Mouse (Mus musculus) kidney, adult 2 months (tissue): ENCODE data around the gene Ttpal.
"Not testable (repeated sequence)": the region's sequence is repeated elsewhere in the genome, so short reads cannot be mapped to it uniquely, and the experiment has no call there.

Experiments used
- CTCF ChIP-seq: fragments of 200-500 bp; conservative IDR thresholded peaks from 2 replicates; pipeline ENCODE4 v1.5.1; 2011; ENCODE audit warnings: low read depth, mild to moderate bottlenecking, control low read depth, low read length, moderate library complexity, mixed read lengths; ENCODE audit not compliant: insufficient read depth, insufficient read length
- POLR2A ChIP-seq: fragments of 200-500 bp; IDR thresholded peaks from one replicate; pipeline ENCODE4 v1.6.1; 2011; ENCODE audit warnings: low read depth, low read length, control low read depth

GRCm38 (mm10) chr2:163621401-163621800, 19.3 kb downstream of the Ttpal start:
- TF ChIP-seq CTCF, POLR2A: not testable (repeated sequence)
